Mouse (Mus musculus): ENCODE results near the gene Exoc3l. TPM values are rescaled to one million over a fixed set of nuclear protein-coding genes. Genes with fewer than 3 reads are reported as not detected.

Gene Exoc3l
- polyA plus RNA-seq, 1 experiment from 2014 or later, result 10.3 TPM

MicroRNAs encoded within 50 kb of the gene (microRNA counts, 519-probe panel; counts per million panel counts)
- microRNA mmu-miR-328, result 3,174 counts per million, percentile 68 among the panel's probes with 10 or more counts

Small RNA genes within 50 kb of the gene (microRNA-seq; reads per million reads assigned to microRNA genes)
- not detected for gene Gm27320
- 295 reads per million, percentile 65 among the genes with 10 or more reads in this experiment for gene Mir328

Other genes starting within 250 kb of the Exoc3l start
- gene Ces3a, start 247.5 kb downstream of the Exoc3l start, polyA plus RNA-seq (2015; fragmentation: Nextera tagmentation; extraction: Ambion mirVana), result not detected in 2 replicates
- gene Ces3b, start 212.3 kb downstream of the Exoc3l start, polyA plus RNA-seq (2015; fragmentation: Nextera tagmentation; extraction: Ambion mirVana), result not detected in 2 replicates
- 0.09 TPM in 1 of 2 replicates, not detected in the other for gene Ces4a, start 164.3 kb downstream of the Exoc3l start, polyA plus RNA-seq (2015; fragmentation: Nextera tagmentation; extraction: Ambion mirVana)
- gene Cbfb, start 125.4 kb downstream of the Exoc3l start, polyA plus RNA-seq (2015; fragmentation: Nextera tagmentation; extraction: Ambion mirVana), result 38.3 and 40.1 TPM in 2 replicates
- gene D230025D16Rik, start 71.0 kb downstream of the Exoc3l start, polyA plus RNA-seq (2015; fragmentation: Nextera tagmentation; extraction: Ambion mirVana), result 25.2 and 26.4 TPM in 2 replicates
- gene B3gnt9, start 40.9 kb downstream of the Exoc3l start, polyA plus RNA-seq (2015; fragmentation: Nextera tagmentation; extraction: Ambion mirVana), result 1.3 and 2.4 TPM in 2 replicates
- 13.2 and 13.3 TPM in 2 replicates for gene Tradd, start 31.5 kb downstream of the Exoc3l start, polyA plus RNA-seq (2015; fragmentation: Nextera tagmentation; extraction: Ambion mirVana)
- 0.44 and 0.58 TPM in 2 replicates for gene Fbxl8, start 31.5 kb downstream of the Exoc3l start, polyA plus RNA-seq (2015; fragmentation: Nextera tagmentation; extraction: Ambion mirVana)
- 0.10 and 0.13 TPM in 2 replicates for gene Hsf4, start 26.3 kb downstream of the Exoc3l start, polyA plus RNA-seq (2015; fragmentation: Nextera tagmentation; extraction: Ambion mirVana)
- 2.4 and 3.0 TPM in 2 replicates for gene Nol3, start 20.0 kb downstream of the Exoc3l start, polyA plus RNA-seq (2015; fragmentation: Nextera tagmentation; extraction: Ambion mirVana)
- 57.4 and 66.1 TPM in 2 replicates for gene 4931428F04Rik, start 6.2 kb downstream of the Exoc3l start, polyA plus RNA-seq (2015; fragmentation: Nextera tagmentation; extraction: Ambion mirVana)
- 56.9 and 60.6 TPM in 2 replicates for gene E2f4, start 1.6 kb upstream of the Exoc3l start, polyA plus RNA-seq (2015; fragmentation: Nextera tagmentation; extraction: Ambion mirVana)
- gene Elmo3, start 9.5 kb upstream of the Exoc3l start, polyA plus RNA-seq (2015; fragmentation: Nextera tagmentation; extraction: Ambion mirVana), result 0.75 and 0.83 TPM in 2 replicates
- 0.61 and 0.94 TPM in 2 replicates for gene Lrrc29, start 30.2 kb upstream of the Exoc3l start, polyA plus RNA-seq (2015; fragmentation: Nextera tagmentation; extraction: Ambion mirVana)
- gene Tmem208, start 30.3 kb upstream of the Exoc3l start, polyA plus RNA-seq (2015; fragmentation: Nextera tagmentation; extraction: Ambion mirVana), result 107 and 109 TPM in 2 replicates
- gene Fhod1, start 51.9 kb upstream of the Exoc3l start, polyA plus RNA-seq (2015; fragmentation: Nextera tagmentation; extraction: Ambion mirVana), result 0.81 and 0.97 TPM in 2 replicates
- 4.6 and 5.0 TPM in 2 replicates for gene Slc9a5, start 52.7 kb upstream of the Exoc3l start, polyA plus RNA-seq (2015; fragmentation: Nextera tagmentation; extraction: Ambion mirVana)
- gene Plekhg4, start 77.2 kb upstream of the Exoc3l start, polyA plus RNA-seq (2015; fragmentation: Nextera tagmentation; extraction: Ambion mirVana), result 0.85 and 1.1 TPM in 2 replicates
- not detected in 2 replicates for gene Kctd19, start 117.4 kb upstream of the Exoc3l start, polyA plus RNA-seq (2015; fragmentation: Nextera tagmentation; extraction: Ambion mirVana)
- 0.44 and 0.98 TPM in 2 replicates for gene Lrrc36, start 117.5 kb upstream of the Exoc3l start, polyA plus RNA-seq (2015; fragmentation: Nextera tagmentation; extraction: Ambion mirVana)
- 34.6 and 40.4 TPM in 2 replicates for gene Tppp3, start 175.4 kb upstream of the Exoc3l start, polyA plus RNA-seq (2015; fragmentation: Nextera tagmentation; extraction: Ambion mirVana)
- 20.6 and 24.8 TPM in 2 replicates for gene Zdhhc1, start 200.8 kb upstream of the Exoc3l start, polyA plus RNA-seq (2015; fragmentation: Nextera tagmentation; extraction: Ambion mirVana)
- gene Hsd11b2, start 222.7 kb upstream of the Exoc3l start, polyA plus RNA-seq (2015; fragmentation: Nextera tagmentation; extraction: Ambion mirVana), result 3.9 and 6.1 TPM in 2 replicates

All from forebrain, embryonic 13.5 days (tissue).